Mouse (Mus musculus) adrenal gland, postnatal 25 days (tissue): Measurements from ENCODE around the gene Zbtb24. TPM values are rescaled to one million over a fixed set of nuclear protein-coding genes. Genes with fewer than 3 reads are reported as not detected.
A peak's percentile ranks its signal among the peaks of the same experiment; 100 is the strongest.
"Not testable (repeated sequence)": the region's sequence is repeated elsewhere in the genome, so short reads cannot be mapped to it uniquely, and the experiment has no call there.

ENCODE experiments used
- DNase-seq: peaks from one replicate; pipeline ENCODE4 v3.0.0; 2021; ENCODE audit warnings: mixed read lengths
- long read RNA-seq: library from polyadenylated mRNA; stranded (forward); transcript quantifications from one replicate; pipeline ENCODE4 v2.0.0, GENCODE M21; 2021
- total RNA-seq: library from RNA; stranded (reverse); gene quantifications from 2 replicates; pipeline ENCODE4 v1.2.3, GENCODE M21; 2021

Gene Zbtb24
- total RNA-seq, result 21.8 and 26.0 TPM in 2 replicates
- long read RNA-seq, transcript Zbtb24-201 (7 exons, 2,844 nt), result major isoform, 16 of 25 reads
- long read RNA-seq, partial matches to known transcripts, result 1 of 25 reads
- long read RNA-seq, other reads (novel, unspliced or antisense), result 4 of 25 reads

DNA sequence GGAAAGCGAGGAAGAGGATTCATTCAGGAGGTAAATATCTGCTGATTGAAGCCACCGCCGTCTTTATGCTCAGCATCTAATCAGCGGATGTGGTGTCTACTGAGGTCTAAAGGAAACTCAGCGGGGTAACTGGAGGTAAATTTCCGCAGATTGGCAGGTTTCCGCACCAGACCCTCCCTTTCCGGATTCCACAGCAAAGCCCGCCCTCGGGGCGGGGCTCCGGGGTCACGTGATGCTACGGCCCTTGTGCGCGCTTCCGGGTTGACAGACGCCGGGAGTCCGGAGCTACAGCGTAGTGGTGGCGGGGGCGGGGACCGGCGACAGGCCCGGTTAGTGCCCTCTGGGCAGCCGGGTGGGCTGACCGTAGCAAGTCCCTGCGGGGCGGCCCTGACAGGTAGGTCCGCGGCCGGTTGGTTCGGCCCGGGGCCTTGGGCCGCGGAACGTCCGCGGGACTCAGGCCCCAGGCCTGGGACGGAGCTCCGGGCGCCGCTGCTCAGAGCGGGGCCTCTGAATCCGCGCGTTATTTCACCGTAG lies at the start of gene Zbtb24:
Gene Zbtb24, plus strand, starts transcription at position 247 of the 534 bp plus-strand sequence.
- peak; percentile 95 for DNase-seq

DNA sequence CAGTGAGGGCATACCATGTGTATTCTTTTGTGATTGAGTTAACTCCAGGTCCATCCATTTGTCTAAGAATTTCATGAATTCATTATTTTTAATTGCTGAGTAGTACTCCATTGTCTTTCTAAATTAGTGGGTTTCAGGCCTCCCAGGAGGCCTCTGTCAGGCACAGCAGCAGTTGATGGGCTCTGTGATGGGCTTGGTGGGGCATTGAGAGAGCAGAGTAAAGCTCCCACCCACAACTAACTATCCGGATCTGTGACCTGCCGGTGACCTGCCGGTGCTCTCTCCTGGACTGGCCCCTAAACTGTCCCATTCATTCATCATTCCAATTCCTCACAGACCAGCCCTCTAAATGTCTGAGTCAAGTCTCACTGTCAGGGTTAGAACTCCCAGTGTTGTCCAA lies 49.1 kb upstream of the Zbtb24 start:
- DNase-seq, result no peak

DNA sequence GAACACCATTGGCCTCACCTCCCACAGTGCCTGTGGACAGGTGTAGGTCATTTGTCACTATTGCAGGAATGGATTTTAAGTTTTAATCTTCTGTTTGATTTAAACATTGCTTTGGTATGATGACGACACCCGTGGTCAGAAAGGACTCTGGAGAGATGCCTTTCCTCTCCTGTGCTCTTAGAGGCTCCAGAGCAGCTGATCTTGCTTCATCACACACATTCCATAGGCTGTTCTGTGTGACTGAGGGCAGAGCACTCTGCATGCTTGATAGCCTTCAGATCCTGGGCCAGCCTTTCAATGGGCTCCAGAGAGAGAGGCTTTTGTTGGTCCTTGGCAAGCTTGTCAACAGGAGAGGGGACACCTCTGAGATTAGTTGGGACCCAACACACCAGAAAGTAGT lies 46.8 kb upstream of the Zbtb24 start:
- no peak for DNase-seq

DNA sequence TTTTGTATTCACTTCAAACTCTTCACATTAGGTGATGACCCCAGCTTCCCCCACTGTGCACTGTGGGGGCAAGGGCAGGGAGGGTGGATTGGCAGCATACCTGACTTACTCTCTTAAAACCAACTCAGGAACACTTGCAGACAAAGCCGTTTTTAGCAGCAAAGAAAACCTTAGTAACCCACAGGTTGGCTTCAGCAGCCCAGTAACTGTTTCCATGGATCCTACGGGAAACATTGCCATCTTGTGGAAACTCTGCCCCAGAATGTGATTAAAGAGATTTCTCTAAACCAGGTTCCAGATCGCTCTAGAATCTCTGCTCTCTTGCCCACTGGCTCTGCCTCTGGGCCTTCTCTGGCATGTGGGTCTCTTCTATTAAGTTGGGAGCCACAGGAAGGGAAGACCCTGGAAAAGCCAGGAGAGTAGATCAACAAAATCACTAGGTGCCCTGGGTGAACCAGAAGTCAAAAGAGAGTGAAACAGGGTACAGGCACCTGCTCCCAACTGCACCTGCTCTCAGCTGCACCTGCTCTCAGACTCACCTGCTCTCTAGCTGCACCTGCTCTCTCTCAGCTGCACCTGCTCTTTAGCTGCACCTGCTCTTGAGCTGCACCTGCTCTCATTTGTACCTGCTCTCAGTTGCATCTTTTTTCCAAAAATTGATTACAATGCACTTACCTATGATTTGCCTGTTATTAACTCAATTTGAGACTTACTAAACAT lies 46.1 kb upstream of the Zbtb24 start:
- no peak for DNase-seq

DNA sequence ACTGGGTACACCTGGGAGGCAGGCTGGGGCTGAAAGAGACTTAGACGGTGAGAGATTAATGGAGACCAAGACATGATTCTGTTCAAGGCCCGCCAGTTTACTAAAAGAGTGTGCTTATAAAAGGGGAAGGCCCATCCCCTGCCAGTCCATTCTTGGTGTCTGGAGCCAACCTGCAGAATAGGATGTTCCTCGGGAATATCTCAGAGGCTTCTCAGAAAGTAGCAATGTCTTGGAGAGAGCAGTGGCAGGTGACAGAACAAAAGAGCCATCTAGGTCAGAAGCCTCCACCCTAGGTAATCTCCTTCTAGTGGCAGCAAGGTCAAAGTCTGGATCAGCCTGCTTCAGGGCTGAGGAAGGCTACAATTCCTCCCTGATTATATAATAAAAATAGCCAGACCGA lies 40.0 kb upstream of the Zbtb24 start:
- not testable (repeated sequence) for DNase-seq

DNA sequence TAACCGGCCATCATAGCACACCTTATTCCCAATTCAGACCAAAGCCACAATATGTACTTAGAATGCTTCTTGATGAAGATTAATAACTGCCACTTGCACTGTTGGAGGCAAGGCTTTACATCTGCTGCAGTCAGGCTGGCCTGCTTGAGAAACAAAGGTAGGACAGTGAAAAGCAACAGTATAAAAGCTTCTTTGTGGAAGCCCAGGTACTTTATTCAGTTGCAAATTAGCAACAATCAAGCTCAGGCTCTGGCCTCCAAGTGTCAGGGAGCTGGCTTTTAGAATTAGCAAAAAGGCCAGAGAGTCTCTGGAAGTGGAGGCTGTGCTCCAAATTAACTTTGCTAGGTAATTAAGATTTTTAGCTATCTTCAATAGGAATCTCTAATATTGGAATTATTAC lies 39.4 kb upstream of the Zbtb24 start:
- DNase-seq, result not testable (repeated sequence)

DNA sequence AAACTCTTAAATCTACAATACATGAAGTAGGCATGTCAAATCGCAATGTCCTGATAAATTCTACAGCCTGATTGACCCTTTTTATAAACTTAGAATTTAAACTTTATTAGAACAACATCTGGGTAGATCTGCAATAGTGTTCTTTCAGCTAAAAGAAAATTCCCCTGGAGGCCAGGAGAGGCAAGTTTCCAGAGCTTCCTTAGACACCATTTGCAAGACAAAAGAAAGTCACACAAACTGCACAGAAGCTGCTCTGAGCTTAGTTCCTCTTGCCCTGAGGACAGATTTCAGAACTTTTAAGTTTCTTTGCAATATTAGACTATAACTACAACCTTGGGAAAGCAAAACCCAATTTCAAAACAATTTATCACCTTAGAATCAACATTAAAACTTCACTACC lies 36.7 kb upstream of the Zbtb24 start:
- not testable (repeated sequence) for DNase-seq

DNA sequence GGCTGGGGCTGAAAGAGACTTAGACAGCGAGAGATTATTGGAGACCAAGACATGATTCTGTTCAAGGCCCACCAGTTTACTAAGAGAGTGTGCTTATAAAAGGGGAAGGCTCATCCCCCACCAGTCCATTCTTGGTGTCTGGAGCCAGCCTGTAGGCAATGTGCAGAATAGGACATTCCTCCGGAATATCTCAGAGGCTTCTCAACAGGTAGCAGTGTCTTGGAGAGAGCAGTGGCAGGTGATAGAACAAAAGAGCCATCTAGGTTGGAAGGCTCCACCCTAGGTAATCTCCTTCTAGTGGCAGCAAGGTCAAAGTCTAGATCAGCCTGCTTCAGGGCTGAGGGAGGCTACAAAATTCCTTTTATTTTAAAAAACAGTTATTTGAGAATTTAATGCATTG lies 34.8 kb upstream of the Zbtb24 start:
- DNase-seq, result not testable (repeated sequence)

DNA sequence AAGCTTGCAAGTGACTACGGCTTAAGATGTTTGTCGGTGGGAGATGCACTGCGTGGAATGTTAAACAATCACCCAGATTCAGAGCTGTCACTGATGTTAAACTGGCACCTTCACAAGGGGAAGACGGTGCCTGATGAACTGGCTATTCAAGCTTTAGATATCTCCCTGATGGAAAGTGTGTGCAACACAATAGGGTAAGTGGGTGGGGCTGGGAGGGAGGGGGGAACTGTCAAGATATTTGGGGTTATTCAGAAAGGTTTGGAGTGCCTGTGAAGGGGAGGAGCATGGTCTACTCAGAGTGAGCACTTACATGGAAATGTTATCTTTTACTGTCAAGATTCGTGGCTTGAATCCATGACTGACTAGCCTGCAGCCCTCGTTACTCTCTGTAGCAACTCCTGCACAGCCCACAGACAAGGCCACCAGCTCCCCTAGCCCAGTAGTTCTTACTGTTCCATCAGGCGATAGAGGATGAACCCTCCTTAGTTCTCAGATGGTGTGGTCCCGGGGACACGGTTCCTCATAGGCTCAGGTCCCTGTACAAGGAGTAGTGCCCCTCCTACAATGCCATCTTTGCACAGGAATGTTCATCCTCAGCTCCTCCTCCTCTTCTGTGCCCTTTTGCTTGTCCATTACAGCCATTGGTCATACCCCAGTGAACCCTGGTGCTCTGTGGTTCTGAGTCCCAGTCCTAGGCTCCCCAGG lies 29.5 kb upstream of the Zbtb24 start:
- no peak for DNase-seq

DNA sequence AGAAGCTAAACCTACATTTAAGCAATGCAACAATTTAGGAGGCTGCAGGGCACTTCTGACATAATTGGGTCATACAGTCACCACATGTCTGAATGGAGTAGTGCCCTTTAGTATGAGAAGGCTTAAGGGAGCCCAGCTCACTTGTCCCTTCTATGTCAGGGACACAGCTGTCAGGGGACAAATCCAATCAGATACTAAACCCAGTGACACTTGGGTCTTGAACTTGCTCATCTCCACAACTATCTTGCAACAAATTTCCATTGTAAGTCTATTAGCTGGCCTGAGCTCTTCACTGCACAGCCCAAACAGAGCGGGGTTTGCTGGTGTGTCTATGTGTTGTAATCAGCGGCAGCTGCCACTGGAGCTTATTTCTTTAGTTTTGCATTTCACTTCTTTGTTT lies 26.5 kb upstream of the Zbtb24 start:
- no peak for DNase-seq

DNA sequence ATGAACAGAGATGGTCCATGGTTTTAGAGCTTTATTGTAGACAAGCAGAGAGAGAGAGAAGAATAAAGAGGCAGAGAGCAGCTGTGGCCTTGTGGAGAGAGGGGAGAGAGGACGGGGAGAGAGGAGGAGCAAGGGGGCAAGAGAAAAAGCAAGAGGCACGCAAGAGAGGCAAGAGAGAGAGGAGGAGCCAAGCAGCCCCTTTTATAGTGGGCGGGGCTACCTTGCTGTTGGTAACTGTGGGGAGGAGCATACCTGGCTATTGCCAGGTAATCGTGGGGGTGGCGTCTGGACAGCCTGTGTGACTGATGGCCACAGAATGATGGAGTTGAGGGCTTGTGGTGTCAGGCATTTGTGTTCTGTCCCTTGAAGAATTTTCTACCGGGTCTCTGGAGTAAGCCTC lies 23.8 kb upstream of the Zbtb24 start:
- DNase-seq, result no peak

DNA sequence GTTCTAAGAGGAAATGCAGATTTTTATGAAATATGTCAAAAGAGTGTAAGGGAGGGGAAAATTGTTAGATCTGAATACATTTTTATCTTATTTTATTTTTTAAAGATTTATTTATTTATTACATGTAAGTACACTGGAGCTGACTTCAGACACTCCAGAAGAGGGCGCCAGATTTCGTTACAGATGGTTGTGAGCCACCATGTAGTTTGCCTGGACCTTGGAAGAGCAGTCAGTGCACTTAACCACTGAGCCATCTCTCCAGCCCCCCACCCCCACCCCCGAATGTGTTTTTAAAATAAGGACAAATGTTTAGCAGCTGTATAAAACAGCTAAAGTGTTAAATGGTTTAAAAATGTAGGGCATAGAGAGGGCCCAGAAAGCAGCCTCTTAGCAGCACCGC lies 15.6 kb upstream of the Zbtb24 start:
- DNase-seq, result peak; percentile 48

DNA sequence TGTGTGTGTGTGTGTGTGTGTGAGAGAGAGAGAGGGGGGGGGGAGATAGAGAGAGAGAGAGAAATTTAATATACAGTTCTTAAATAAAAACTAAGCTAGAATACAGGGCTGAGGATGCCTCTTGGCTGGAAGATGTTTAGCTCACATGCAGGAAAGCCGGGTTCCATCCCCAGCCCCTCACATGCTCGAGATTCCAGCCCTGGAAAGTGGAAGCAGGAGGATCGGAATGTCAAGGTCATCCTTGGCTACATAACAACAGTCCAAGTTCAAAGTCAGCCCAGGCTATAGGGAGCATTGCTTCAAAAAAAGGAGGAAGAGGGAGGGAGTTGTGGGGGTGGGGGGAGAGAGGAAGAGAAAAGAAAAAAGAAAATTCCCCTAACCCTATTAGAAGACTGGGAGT lies 15.0 kb upstream of the Zbtb24 start:
- DNase-seq, result no peak

DNA sequence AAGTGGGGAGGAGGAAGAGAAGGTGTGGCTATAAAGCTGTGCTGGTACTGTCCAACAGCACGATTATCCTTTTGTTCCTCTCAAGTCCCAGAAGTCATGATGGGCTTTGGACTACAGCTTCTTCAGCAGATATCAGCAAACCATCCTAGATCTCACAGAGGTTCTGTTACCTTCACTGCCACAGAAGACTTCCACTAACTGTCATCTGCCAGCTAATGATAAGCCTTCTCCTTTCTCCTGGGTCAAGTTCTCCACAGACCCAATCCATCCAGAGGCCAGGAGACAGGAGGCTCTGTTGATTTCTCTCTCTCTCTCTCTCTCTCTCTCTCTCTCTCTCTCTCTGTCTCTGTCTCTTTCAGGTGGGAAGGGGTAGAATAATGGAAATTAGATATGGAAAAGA lies 2.0 kb upstream of the Zbtb24 start:
- DNase-seq, result no peak

DNA sequence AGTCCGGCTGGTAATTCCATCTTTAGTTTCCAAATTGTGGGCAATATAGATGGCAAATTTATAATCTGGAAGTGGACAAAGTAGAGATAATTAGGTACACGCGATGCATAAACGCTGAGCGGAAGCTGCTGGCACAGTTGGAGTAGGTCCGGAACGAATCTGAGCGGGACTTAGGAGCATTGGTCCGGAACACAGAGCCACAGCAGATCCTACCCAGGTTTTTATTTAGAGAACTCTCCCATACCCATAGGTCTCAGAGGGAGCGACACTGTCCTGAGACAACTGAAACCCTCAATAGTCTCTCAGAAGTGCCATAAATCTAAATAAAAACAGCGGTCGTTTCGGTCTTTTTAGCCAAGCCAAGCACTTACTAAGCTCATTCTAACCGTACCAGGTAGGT lies 499 bp upstream of the Zbtb24 start:
- DNase-seq, result no peak

DNA sequence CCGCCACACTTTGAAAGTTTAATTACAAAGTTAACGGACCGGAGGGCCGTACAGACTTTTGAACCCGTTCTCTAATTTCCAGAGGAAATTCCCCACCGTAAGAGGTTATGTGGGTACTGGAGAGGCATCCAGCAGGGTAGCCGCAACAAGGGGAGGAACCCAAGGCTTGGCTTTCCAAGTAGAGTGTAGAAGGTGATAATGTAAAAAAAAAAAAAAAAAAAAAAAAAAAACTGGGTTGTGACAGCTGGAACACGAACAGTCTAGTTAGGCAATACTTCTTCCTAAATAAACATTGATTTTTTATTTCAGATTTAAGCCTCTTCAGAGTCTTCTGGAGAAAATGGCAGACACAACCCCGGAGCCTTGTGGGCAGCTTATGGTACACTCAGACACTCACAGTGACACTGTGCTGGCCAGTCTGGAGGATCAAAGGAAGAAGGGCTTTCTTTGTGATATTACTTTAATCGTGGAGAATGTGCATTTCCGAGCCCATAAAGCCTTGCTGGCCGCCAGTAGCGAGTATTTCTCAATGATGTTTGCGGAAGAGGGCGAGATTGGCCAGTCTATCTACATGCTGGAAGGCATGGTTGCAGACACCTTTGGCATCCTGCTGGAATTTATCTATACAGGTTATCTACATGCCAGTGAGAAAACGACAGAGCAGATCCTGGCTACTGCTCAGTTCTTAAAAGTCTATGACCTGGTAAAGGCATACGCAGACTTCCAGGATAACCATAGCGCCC lies 768 bp downstream of the Zbtb24 start:
- DNase-seq, result no peak

DNA sequence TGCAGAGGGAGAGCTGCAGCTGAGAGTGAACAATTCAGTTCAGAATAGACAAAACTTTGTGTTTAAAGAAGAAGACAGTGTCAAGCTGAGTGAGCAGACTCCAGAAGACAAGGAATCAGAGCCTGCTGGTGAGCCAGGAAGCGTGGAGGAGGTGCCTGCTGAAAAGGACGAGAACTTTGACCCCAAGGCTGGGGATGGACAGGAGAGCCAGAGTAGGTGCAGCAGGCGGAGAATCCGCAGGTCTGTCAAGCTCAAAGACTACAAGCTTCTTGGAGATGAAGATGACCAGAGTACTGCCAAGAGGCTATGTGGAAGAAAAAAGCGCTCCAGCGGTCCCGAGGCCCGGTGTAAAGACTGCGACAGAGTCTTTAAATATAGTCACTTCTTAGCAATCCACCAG lies 1.5 kb downstream of the Zbtb24 start:
- no peak for DNase-seq

DNA sequence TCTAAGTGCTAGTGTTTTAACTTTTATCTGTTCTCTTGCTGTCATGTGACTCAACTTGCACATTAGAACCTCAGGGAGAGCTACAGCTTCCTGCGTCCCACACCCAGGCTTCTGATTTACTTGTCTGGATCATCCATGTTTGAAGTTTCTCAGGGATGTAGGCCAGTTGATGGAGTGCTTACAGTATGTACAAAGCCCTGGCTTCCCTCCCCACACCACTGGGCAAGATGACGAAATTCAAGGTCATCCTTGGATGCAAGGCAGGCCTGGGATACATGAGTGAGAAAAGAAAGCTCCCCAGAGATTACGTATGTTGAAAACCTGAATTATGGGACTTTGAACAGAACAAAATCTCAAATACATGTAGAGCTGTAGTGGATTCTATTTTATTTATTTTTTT lies 2.6 kb downstream of the Zbtb24 start:
- DNase-seq, result no peak

DNA sequence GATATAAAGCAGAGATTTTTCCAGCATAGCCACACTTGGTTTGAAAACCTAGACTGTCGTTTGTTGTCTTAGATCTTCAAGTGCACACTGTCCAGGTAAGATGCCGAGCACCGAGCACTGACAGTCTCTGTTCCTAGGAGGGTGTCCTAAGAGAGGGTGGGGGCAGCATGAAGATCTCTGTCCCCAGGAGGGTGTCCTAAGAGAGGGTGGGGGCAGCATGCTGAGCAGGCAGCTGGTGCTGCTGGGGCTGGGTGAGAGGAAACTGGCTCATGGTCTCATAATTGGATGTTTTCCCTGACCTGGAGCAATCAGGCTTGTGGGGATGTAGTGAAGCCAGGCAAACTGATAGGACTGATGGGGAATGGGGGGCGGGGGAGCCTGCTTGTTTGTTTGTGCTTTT lies 9.8 kb downstream of the Zbtb24 start:
- DNase-seq, result no peak

DNA sequence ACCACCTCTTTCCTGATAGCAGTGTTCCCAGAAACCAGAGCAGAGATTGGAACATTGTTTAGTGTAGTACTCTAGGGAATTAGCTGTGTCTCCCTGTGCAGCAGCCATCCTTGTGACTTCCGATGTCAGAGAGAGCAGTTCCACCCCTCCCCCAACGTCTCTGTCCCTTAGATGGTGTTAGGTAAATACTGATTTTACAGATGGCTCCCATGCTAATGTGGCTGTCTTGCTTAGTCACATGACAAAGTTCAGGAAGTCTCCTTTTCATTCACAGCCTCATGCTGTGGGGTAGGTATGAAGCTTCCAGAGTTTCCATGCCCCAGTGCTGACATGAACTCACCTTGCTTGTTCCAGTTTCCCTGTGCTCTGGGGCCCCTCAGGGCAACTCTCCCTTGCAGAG lies 10.3 kb downstream of the Zbtb24 start:
- no peak for DNase-seq

DNA sequence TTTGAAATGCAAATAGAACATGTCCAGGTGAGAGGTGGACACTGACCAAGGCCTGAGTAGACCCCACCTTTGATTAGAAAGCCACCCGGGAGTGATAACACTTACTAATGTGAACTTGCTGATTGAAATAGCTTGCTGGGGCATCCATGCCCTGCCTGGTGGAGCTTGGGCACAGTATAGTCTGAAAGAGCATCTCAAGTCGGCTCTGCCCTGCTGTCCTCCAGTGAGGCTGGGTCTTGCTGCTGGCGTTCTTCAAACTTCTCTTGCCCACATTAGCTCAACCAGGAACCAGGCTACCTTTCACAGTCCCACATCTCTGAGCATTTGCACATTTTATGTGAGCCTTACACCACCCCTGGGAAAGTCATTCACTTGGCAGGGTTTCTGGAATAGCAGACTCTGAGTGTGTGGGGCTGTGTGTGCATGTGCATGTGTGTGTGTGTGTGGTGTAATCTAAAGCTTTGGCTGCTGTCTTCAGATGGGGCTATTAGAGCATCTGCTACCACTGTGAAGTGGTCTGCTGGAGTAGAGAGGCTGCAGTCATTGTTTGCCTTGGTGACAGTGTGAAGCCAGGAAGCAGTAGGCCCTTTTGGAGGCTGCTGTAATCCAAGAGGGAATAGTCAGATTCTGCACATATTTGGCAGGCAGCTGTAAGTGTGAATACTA lies 11.0 kb downstream of the Zbtb24 start:
- no peak for DNase-seq

DNA sequence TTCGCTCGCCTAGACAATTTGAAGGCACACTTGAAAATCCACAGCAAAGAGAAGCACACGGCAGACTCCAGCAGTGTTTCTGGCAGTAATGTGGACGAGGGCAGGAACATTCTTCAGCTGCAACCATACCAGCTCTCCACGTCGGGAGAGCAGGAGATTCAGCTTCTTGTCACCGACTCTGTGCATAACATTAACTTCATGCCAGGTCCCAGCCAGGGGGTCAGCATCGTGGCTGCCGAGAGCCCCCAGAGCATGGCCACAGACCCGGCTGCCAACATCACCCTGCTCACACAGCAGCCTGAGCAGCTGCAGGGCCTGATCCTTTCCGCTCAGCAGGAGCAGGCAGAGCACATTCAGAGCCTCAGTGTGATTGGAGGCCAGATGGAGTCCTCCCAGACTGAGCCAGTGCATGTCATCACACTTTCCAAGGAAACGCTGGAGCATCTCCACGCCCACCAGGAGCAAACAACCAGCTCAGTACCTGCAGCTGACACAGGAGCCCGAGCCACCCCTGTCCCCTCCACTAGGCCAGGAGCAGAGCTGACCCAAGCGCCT lies 14.3 kb downstream of the Zbtb24 start:
- no peak for DNase-seq
